Mouse (Mus musculus): ENCODE measurements around the gene Dusp2. TPM values are rescaled to one million over a fixed set of nuclear protein-coding genes. Genes with fewer than 3 reads are reported as not detected.
"Not testable (repeated sequence)": the region's sequence is repeated elsewhere in the genome, so short reads cannot be mapped to it uniquely, and the experiment has no call there.

Gene Dusp2
- total RNA-seq, 1 experiment: 1.8 TPM

DNA sequence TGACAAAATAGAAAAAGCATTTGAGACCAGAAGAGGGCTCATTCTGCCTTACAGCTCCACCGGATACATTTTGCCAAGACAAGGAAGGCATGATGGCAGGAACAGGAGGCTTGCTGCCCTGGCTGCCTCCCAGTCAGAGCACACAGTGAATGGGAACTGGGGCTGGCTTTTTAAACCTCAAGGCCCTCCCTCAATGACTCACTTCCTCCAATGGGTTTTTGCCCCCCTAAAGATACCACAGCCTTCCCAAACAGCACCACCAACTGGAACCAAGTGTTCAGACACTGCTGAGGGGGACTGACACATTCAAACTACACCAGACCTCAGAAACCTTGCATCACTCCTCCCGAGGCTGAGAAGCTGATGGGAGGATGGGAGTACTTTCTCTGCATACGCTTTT lies 35.3 kb upstream of the Dusp2 start:
- DNase-seq (ENCODE audit: low read depth, low spot score): no peak
- H3K4me3 ChIP-seq (ENCODE audit: insufficient read depth in 1 of 2, low read depth in 1 of 2, low read length in 2 of 2, poor library complexity in 1 of 2, severe bottlenecking in 1 of 2): no peak overlapping the region
- no peaks in the 10 kb centered on the region for H3K9me3 ChIP-seq (ENCODE audit: control insufficient read depth, insufficient read depth, low read depth, low read length)
- no peak overlapping the region for H3K27ac ChIP-seq (ENCODE audit: insufficient read depth, low read depth, low read length, poor library complexity, severe bottlenecking)
- in situ Hi-C loops (cut with MboI; ENCODE audit: low sequenced_read_pairs in 2 of 2, unreplicated experiment in 2 of 2): no loop called here
- H3K36me3 ChIP-seq (ENCODE audit: control insufficient read depth, insufficient read depth, low read length, poor library complexity, severe bottlenecking): peaks cover 14% of the 10 kb centered on the region
- H3K9ac ChIP-seq (ENCODE audit: insufficient read depth, low read depth, low read length, poor library complexity, severe bottlenecking): no peak overlapping the region
- peaks cover 0 to 6% of the 10 kb centered on the region in 2 experiments; a peak in 2 of 4 replicates for H3K4me1 ChIP-seq (ENCODE audit: control insufficient read depth in 2 of 2, insufficient read depth in 2 of 2, low read length in 2 of 2, poor library complexity in 1 of 2)
- no peak for TF ChIP-seq ZC3H11A (IDR thresholded peaks at IDR 0.05; ENCODE audit: borderline replicate concordance, low read depth, low read length)
- no peak for TF ChIP-seq MAFK (IDR thresholded peaks at IDR 0.05; ENCODE audit: insufficient read depth, low read depth, low read length)
- no peak for TF ChIP-seq HCFC1 (IDR thresholded peaks at IDR 0.05; ENCODE audit: borderline replicate concordance, insufficient read depth, low read length)
- no peak for TF ChIP-seq CHD2 (IDR thresholded peaks at IDR 0.05; ENCODE audit: low read depth, low read length)
- no peak for TF ChIP-seq ZNF384 (IDR thresholded peaks at IDR 0.05; ENCODE audit: low read depth, low read length)

DNA sequence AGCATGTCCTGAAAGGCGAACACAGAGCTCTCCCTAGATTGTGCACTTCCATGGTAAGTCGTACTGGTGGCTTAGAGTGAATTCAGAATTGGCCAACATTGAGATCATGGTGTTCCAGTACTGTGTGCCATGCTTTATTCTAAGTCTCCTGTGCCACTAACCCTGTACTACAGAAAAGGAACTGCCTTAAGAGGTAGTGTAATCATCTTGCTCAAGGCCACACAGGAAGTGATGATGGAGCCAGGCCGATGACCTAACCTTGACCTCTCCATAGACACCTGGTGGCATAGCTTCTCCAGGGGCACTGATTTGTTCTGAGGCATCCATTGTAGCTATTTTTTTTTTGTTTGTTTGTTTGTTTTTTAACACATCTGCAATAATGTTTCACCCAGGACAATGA lies 34.1 kb upstream of the Dusp2 start:
- H3K4me1 ChIP-seq (ENCODE audit: control insufficient read depth in 2 of 2, insufficient read depth in 2 of 2, low read length in 2 of 2, poor library complexity in 1 of 2): peaks cover 0 to 6% of the 10 kb centered on the region in 2 experiments; a peak in 2 of 4 replicates
- H3K9ac ChIP-seq (ENCODE audit: insufficient read depth, low read depth, low read length, poor library complexity, severe bottlenecking): no peak overlapping the region
- TF ChIP-seq ZC3H11A (IDR thresholded peaks at IDR 0.05; ENCODE audit: borderline replicate concordance, low read depth, low read length) (no peak), ZNF384 (IDR thresholded peaks at IDR 0.05; ENCODE audit: low read depth, low read length) (no peak), CHD2 (IDR thresholded peaks at IDR 0.05; ENCODE audit: low read depth, low read length) (no peak), HCFC1 (IDR thresholded peaks at IDR 0.05; ENCODE audit: borderline replicate concordance, insufficient read depth, low read length) (no peak), MAFK (IDR thresholded peaks at IDR 0.05; ENCODE audit: insufficient read depth, low read depth, low read length) (no peak)
- H3K36me3 ChIP-seq (ENCODE audit: control insufficient read depth, insufficient read depth, low read length, poor library complexity, severe bottlenecking): peaks cover 13% of the 10 kb centered on the region
- no peak for DNase-seq (ENCODE audit: low read depth, low spot score)
- no peaks in the 10 kb centered on the region for H3K9me3 ChIP-seq (ENCODE audit: control insufficient read depth, insufficient read depth, low read depth, low read length)
- H3K27ac ChIP-seq (ENCODE audit: insufficient read depth, low read depth, low read length, poor library complexity, severe bottlenecking): no peak overlapping the region
- in situ Hi-C loops (cut with MboI; ENCODE audit: low sequenced_read_pairs in 2 of 2, unreplicated experiment in 2 of 2): no loop called here
- H3K4me3 ChIP-seq (ENCODE audit: insufficient read depth in 1 of 2, low read depth in 1 of 2, low read length in 2 of 2, poor library complexity in 1 of 2, severe bottlenecking in 1 of 2): no peak overlapping the region

DNA sequence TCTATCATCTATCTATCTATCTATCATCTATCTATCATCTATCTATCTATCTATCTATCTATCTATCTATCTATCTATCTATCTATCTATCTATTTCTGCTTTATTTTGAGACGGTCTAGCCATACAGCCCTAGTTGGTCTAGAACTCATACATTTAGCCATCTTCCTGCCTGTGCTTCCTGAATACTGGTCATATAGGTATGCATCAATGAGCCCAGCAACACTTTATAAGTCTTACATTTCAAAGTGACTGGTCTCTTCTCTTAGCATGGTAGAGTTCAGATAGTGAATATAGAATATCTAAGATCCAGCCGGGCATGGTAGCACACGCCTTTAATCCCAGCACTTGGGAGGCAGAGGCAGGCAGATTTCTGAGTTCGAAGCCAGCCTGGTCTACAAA lies 31.8 kb upstream of the Dusp2 start:
- H3K4me3 ChIP-seq (ENCODE audit: insufficient read depth in 1 of 2, low read depth in 1 of 2, low read length in 2 of 2, poor library complexity in 1 of 2, severe bottlenecking in 1 of 2); H3K27ac ChIP-seq (ENCODE audit: insufficient read depth, low read depth, low read length, poor library complexity, severe bottlenecking); H3K36me3 ChIP-seq (ENCODE audit: control insufficient read depth, insufficient read depth, low read length, poor library complexity, severe bottlenecking); in situ Hi-C loops (cut with MboI; ENCODE audit: low sequenced_read_pairs in 2 of 2, unreplicated experiment in 2 of 2); H3K9me3 ChIP-seq (ENCODE audit: control insufficient read depth, insufficient read depth, low read depth, low read length); H3K4me1 ChIP-seq (ENCODE audit: control insufficient read depth in 2 of 2, insufficient read depth in 2 of 2, low read length in 2 of 2, poor library complexity in 1 of 2); H3K9ac ChIP-seq (ENCODE audit: insufficient read depth, low read depth, low read length, poor library complexity, severe bottlenecking); DNase-seq (ENCODE audit: low read depth, low spot score): not testable (repeated sequence)

- no peak for DNase-seq (ENCODE audit: low read depth, low spot score)
- TF ChIP-seq HCFC1 (IDR thresholded peaks at IDR 0.05; ENCODE audit: borderline replicate concordance, insufficient read depth, low read length) (no peak), ZNF384 (IDR thresholded peaks at IDR 0.05; ENCODE audit: low read depth, low read length) (no peak), MAFK (IDR thresholded peaks at IDR 0.05; ENCODE audit: insufficient read depth, low read depth, low read length) (no peak), CHD2 (IDR thresholded peaks at IDR 0.05; ENCODE audit: low read depth, low read length) (no peak), ZC3H11A (IDR thresholded peaks at IDR 0.05; ENCODE audit: borderline replicate concordance, low read depth, low read length) (no peak)
- Histone ChIP-seq H3K4me3 (ENCODE audit: insufficient read depth in 1 of 2, low read depth in 1 of 2, low read length in 2 of 2, poor library complexity in 1 of 2, severe bottlenecking in 1 of 2) (no peak overlapping the region), H3K36me3 (ENCODE audit: control insufficient read depth, insufficient read depth, low read length, poor library complexity, severe bottlenecking) (no peaks in the 10 kb centered on the region), H3K9me3 (ENCODE audit: control insufficient read depth, insufficient read depth, low read depth, low read length) (no peaks in the 10 kb centered on the region), H3K4me1 (ENCODE audit: control insufficient read depth in 2 of 2, insufficient read depth in 2 of 2, low read length in 2 of 2, poor library complexity in 1 of 2) (peaks cover 0 to 6% of the 10 kb centered on the region in 2 experiments; a peak in 2 of 4 replicates), H3K9ac (ENCODE audit: insufficient read depth, low read depth, low read length, poor library complexity, severe bottlenecking) (no peak overlapping the region), H3K27ac (ENCODE audit: insufficient read depth, low read depth, low read length, poor library complexity, severe bottlenecking) (no peak overlapping the region)
- in situ Hi-C loops (cut with MboI; ENCODE audit: low sequenced_read_pairs in 2 of 2, unreplicated experiment in 2 of 2): no loop called here
Measured at GRCm38 (mm10) chr2:127304609-127305210, 31.2 kb upstream of the Dusp2 start.

DNA sequence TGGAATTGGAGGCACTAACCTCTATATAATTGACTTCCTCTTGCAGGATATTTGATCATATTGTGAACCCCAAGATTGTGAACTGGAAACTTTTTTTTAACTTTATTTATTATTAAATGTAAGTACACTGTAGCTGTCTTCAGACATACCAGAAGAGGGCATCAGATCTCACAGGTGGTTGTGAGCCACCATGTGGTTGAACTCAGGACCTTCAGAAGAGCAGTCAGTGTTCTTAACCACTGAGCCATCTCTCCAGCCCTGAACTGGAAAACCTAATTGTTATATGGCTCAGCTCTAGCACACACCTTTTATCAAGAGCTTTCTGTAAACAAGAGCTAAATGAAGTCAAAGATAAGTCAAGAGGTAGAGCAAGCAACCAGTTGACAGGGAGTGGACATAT lies 29.8 kb upstream of the Dusp2 start:
- H3K9ac ChIP-seq (ENCODE audit: insufficient read depth, low read depth, low read length, poor library complexity, severe bottlenecking): no peak overlapping the region
- in situ Hi-C loops (cut with MboI; ENCODE audit: low sequenced_read_pairs in 2 of 2, unreplicated experiment in 2 of 2): no loop called here
- H3K27ac ChIP-seq (ENCODE audit: insufficient read depth, low read depth, low read length, poor library complexity, severe bottlenecking): no peak overlapping the region
- no peak overlapping the region for H3K4me3 ChIP-seq (ENCODE audit: insufficient read depth in 1 of 2, low read depth in 1 of 2, low read length in 2 of 2, poor library complexity in 1 of 2, severe bottlenecking in 1 of 2)
- H3K4me1 ChIP-seq (ENCODE audit: control insufficient read depth in 2 of 2, insufficient read depth in 2 of 2, low read length in 2 of 2, poor library complexity in 1 of 2): no peaks in the 10 kb centered on the region
- H3K36me3 ChIP-seq (ENCODE audit: control insufficient read depth, insufficient read depth, low read length, poor library complexity, severe bottlenecking): no peaks in the 10 kb centered on the region
- no peak for DNase-seq (ENCODE audit: low read depth, low spot score)
- TF ChIP-seq ZNF384 (IDR thresholded peaks at IDR 0.05; ENCODE audit: low read depth, low read length) (no peak), MAFK (IDR thresholded peaks at IDR 0.05; ENCODE audit: insufficient read depth, low read depth, low read length) (no peak), ZC3H11A (IDR thresholded peaks at IDR 0.05; ENCODE audit: borderline replicate concordance, low read depth, low read length) (no peak), CHD2 (IDR thresholded peaks at IDR 0.05; ENCODE audit: low read depth, low read length) (no peak), HCFC1 (IDR thresholded peaks at IDR 0.05; ENCODE audit: borderline replicate concordance, insufficient read depth, low read length) (no peak)
- no peaks in the 10 kb centered on the region for H3K9me3 ChIP-seq (ENCODE audit: control insufficient read depth, insufficient read depth, low read depth, low read length)
